ENCODE assay signal across 22 mouse cellular contexts in genomic region chr7:19688101-19688500, GRCm38 (mm10). TPM values are rescaled to one million over a fixed set of nuclear protein-coding genes. Genes with fewer than 3 reads are reported as not detected.
"Had no signal": no experiment of that assay in that cellular context is flagged by ENCODE, and none has a peak within 500 bp of the region (broad histone marks: within the 10 kb centered on the region; RNA-seq: fewer than 3 reads in every experiment).

No protein-coding gene starts in this region.

- H3K9ac ChIP-seq: liver, embryonic 14.5 days; lung, embryonic 15.5 days; midbrain, embryonic 12.5 days; neural tube, embryonic 12.5 days had no signal

- DNase-seq: lung, adult 2 months; lung, postnatal 14 days; lung, postnatal 36 days; midbrain, embryonic 14.5 days; right cerebral cortex, postnatal 14 days; thymus, adult 18-20 months; thymus, postnatal 14 days; thymus, postnatal 36 days had no signal

- H3K4me2 ChIP-seq: lung, embryonic 15.5 days; midbrain, embryonic 12.5 days; neural tube, embryonic 12.5 days had no signal

- H3K4me3 ChIP-seq: lung, embryonic 15.5 days; midbrain, embryonic 12.5 days; neural tube, embryonic 12.5 days had no signal

- H3K27ac ChIP-seq: liver, embryonic 14.5 days; lung, embryonic 15.5 days; macrophage; midbrain, embryonic 12.5 days; neural tube, embryonic 12.5 days had no signal

- ATAC-seq: lung, postnatal 0 days had no signal

- H3K9me3 ChIP-seq: lung, embryonic 15.5 days; midbrain, embryonic 12.5 days; neural tube, embryonic 12.5 days had no signal

- H3K27me3 ChIP-seq: lung, embryonic 15.5 days; midbrain, embryonic 12.5 days; neural tube, embryonic 12.5 days had no signal

- H3K36me3 ChIP-seq: lung, embryonic 15.5 days; midbrain, embryonic 12.5 days; neural tube, embryonic 12.5 days had no signal

RNA-seq across cellular contexts. Expression of gene Apoc4, which starts 6.8 kb away (rescaled TPM):
- total RNA-seq: megakaryocyte progenitor cell, adult 5-6 weeks; midbrain, postnatal 0 days had no signal
- polyA plus RNA-seq: macrophage; midbrain, embryonic 14.5 days; midbrain, postnatal 0 days; neural tube, embryonic 12.5 days had no signal

RNA-seq across cellular contexts. Expression of gene Gm44805, which starts 6.9 kb away (rescaled TPM):
- total RNA-seq: megakaryocyte progenitor cell, adult 5-6 weeks; midbrain, postnatal 0 days; monocyte, adult 5-6 weeks; neutrophil, adult 5-6 weeks had no signal
- polyA plus RNA-seq: lung, adult 2 months; lung, embryonic 15.5 days; lung, postnatal 0 days; macrophage; midbrain, embryonic 12.5 days; midbrain, embryonic 14.5 days; midbrain, postnatal 0 days; neural tube, embryonic 12.5 days; neural tube, embryonic 14.5 days; spleen, adult 2 months; stomach, embryonic 14.5 days; thymus, postnatal 0 days had no signal

RNA-seq across cellular contexts. Expression of gene Apoc2, which starts 10.4 kb away (rescaled TPM):
- total RNA-seq: midbrain, postnatal 0 days had no signal
- polyA plus RNA-seq: midbrain, embryonic 12.5 days had no signal
